In the genomic region with DNA sequence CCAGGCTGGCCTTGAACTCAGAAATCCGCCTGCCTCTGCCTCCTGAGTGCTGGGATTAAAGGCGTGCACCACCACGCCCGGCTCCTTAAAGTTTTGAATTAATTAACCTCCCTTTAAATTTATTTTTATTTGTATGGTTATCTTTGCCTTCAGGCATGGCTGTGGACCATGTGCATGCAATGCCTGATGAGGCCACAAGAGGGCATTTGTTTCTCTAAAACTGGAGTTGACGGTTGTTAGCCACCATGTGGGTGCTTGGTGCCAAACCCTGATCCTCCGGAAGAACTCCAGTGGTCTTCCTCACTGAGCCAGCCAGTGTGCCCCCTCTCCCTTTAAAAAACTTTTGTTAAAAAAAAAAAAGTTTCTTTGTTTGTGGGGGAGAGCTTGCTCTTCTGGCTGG, we compare ENCODE assay signal across 8 mouse cellular contexts. TPM values are rescaled to one million over a fixed set of nuclear protein-coding genes. Genes with fewer than 3 reads are reported as not detected.
DNase-seq lines count a peak whose midpoint lies in the region; ATAC-seq and TF ChIP-seq lines count a peak whose summit lies in the region.

No protein-coding gene starts in this region.

- TF ChIP-seq POLR2A in CH12.LX (IDR thresholded peaks at IDR 0.05; ENCODE audit: low read depth, low read length) = no peak

- no peaks in the 10 kb centered on the region for H3K36me3 ChIP-seq in intestine, postnatal 0 days (ENCODE audit: control insufficient read depth, insufficient read depth)
- no peaks in the 10 kb centered on the region for H3K36me3 ChIP-seq in intestine, embryonic 15.5 days
- H3K36me3 ChIP-seq in CH12.LX (replicated peaks in 1 of 2; ENCODE audit: control insufficient read depth in 1 of 2, insufficient read depth in 1 of 2, low read length in 1 of 2) = no peaks in the 10 kb centered on the region
- H3K36me3 ChIP-seq in liver, embryonic 16.5 days (ENCODE audit: control insufficient read depth, insufficient read depth) = no peaks in the 10 kb centered on the region

- H3K9me3 ChIP-seq in intestine, postnatal 0 days (ENCODE audit: control insufficient read depth) = no peaks in the 10 kb centered on the region
- H3K9me3 ChIP-seq in intestine, embryonic 15.5 days = no peaks in the 10 kb centered on the region
- peaks cover 7% of the 10 kb centered on the region for H3K9me3 ChIP-seq in CH12.LX (replicated peaks; ENCODE audit: low read length)
- no peaks in the 10 kb centered on the region for H3K9me3 ChIP-seq in liver, embryonic 16.5 days (replicated peaks; ENCODE audit: control insufficient read depth, low read length)

- no peak overlapping the region for H3K27ac ChIP-seq in intestine, postnatal 0 days (ENCODE audit: low read depth, low read length)
- no peak overlapping the region for H3K27ac ChIP-seq in intestine, embryonic 15.5 days
- no peak overlapping the region for H3K27ac ChIP-seq in CH12.LX (ENCODE audit: insufficient read depth, low read depth)
- H3K27ac ChIP-seq in liver, embryonic 16.5 days (ENCODE audit: low read length) = no peak overlapping the region

- H3K79me2 ChIP-seq in CH12.LX (replicated peaks; ENCODE audit: control insufficient read depth, extremely low read depth, insufficient read depth, poor library complexity, severe bottlenecking) = no peaks in the 10 kb centered on the region

- in situ Hi-C loops in CH12.LX (cut with MboI; ENCODE audit: low pct_ligation_motif_present, low pct_unique_long_range_greater_than_20kb, low sequenced_read_pairs) = loop anchor here (25.0 kb wide), 1 partner anchor 151 kb away; the partner anchor contains the start of genes Ccdc173 and Phospho2

- TF ChIP-seq CTCF in intestine, postnatal 0 days (IDR thresholded peaks at IDR 0.05; ENCODE audit: low read depth) = peak; percentile 66
- peak; percentile 34 to 63 for TF ChIP-seq CTCF in CH12.LX (conservative IDR thresholded peaks at IDR 0.05 in 1 of 2, IDR thresholded peaks at IDR 0.05 in 1 of 2; ENCODE audit: low read depth in 2 of 2, low read length in 2 of 2)

- TF ChIP-seq RAD21 in CH12.LX (IDR thresholded peaks at IDR 0.05; ENCODE audit: low read depth, low read length) = peak; percentile 24

- no peak for TF ChIP-seq EP300 in CH12.LX (IDR thresholded peaks at IDR 0.05; ENCODE audit: low read length)

- dilution Hi-C loops in CH12.LX (cut with MboI; ENCODE audit: extremely low pct_ligation_motif_present, extremely low pct_unique_long_range_greater_than_20kb, low sequenced_read_pairs) = no loop called here

- no peak for ATAC-seq in intestine, postnatal 0 days
- no peak for ATAC-seq in intestine, embryonic 15.5 days
- peak; percentile 67 for ATAC-seq in granulocyte monocyte progenitor cell, adult 5-6 weeks (replicated peaks; ENCODE audit: poor library complexity, severe bottlenecking)
- no peak for ATAC-seq in liver, embryonic 16.5 days (ENCODE audit: low read depth)

- H3K9ac ChIP-seq in intestine, postnatal 0 days (ENCODE audit: low read depth, low read length) = no peak overlapping the region
- no peak overlapping the region for H3K9ac ChIP-seq in intestine, embryonic 15.5 days
- H3K9ac ChIP-seq in CH12.LX (ENCODE audit: insufficient read depth, low read depth) = no peak overlapping the region
- no peak overlapping the region for H3K9ac ChIP-seq in liver, embryonic 16.5 days (ENCODE audit: low read depth, low read length)

- WGBS in intestine, postnatal 0 days = 76% methylated on average over 6 of the region's 6 CpGs
- 83% methylated on average over 6 of the region's 6 CpGs for WGBS in intestine, embryonic 15.5 days
- 46% methylated on average over 6 of the region's 6 CpGs for WGBS in liver, embryonic 16.5 days (ENCODE audit: insufficient replicate concordance)

- no peak overlapping the region for H3K4me2 ChIP-seq in intestine, postnatal 0 days (replicated peaks; ENCODE audit: low read depth)
- H3K4me2 ChIP-seq in intestine, embryonic 15.5 days (replicated peaks) = no peak overlapping the region
- no peak overlapping the region for H3K4me2 ChIP-seq in CH12.LX (ENCODE audit: insufficient read depth, low read depth, poor library complexity, severe bottlenecking)
- H3K4me2 ChIP-seq in liver, embryonic 16.5 days (ENCODE audit: low read depth, low read length) = peak overlapping the region; percentile 54

- no peaks in the 10 kb centered on the region for H3K27me3 ChIP-seq in intestine, postnatal 0 days (replicated peaks; ENCODE audit: control insufficient read depth, insufficient read depth, low read length)
- no peaks in the 10 kb centered on the region for H3K27me3 ChIP-seq in intestine, embryonic 15.5 days (replicated peaks)
- H3K27me3 ChIP-seq in CH12.LX (replicated peaks) = no peaks in the 10 kb centered on the region
- H3K27me3 ChIP-seq in liver, embryonic 16.5 days (ENCODE audit: control insufficient read depth, insufficient read depth, low read depth, low read length) = 0 out of 2 replicates have a peak, but pooled peaks cover 5% of the 10 kb centered on the region

- no peak overlapping the region for H3K4me3 ChIP-seq in intestine, postnatal 0 days (ENCODE audit: low read depth, low read length)
- H3K4me3 ChIP-seq in intestine, embryonic 15.5 days (replicated peaks) = no peak overlapping the region
- no peak overlapping the region for H3K4me3 ChIP-seq in CH12.LX (replicated peaks in 1 of 3; ENCODE audit: low read depth in 2 of 3, low read length in 2 of 3, poor library complexity in 1 of 3)
- H3K4me3 ChIP-seq in liver, embryonic 16.5 days (ENCODE audit: low read depth, low read length) = no peak overlapping the region

- H3K4me1 ChIP-seq in intestine, postnatal 0 days (replicated peaks; ENCODE audit: control insufficient read depth, insufficient read depth, low read length) = no peaks in the 10 kb centered on the region
- no peaks in the 10 kb centered on the region for H3K4me1 ChIP-seq in intestine, embryonic 15.5 days (replicated peaks)
- H3K4me1 ChIP-seq in CH12.LX (ENCODE audit: control insufficient read depth in 1 of 2, insufficient read depth in 2 of 2) = peaks cover 4 to 21% of the 10 kb centered on the region in 2 experiments; a peak in 3 of 4 replicates
- H3K4me1 ChIP-seq in liver, embryonic 16.5 days (ENCODE audit: control insufficient read depth, low read depth, low read length) = no peaks in the 10 kb centered on the region

- peak; percentile 55 for DNase-seq in CH12.LX (ENCODE audit: extremely low read depth)
- DNase-seq in adrenal gland, postnatal 14 days = peak; percentile 72
- DNase-seq in spleen, adult 12 weeks (ENCODE audit: low spot score) = peak; percentile 51
- DNase-seq in frontal cortex, postnatal 25 days (ENCODE audit: low spot score in 2 of 2) = no peak

TF ChIP-seq in CH12.LX, 34 proteins besides CTCF, POLR2A, EP300 and RAD21:
- TF ChIP-seq SMC3 (IDR thresholded peaks at IDR 0.05; ENCODE audit: low read depth, low read length) (peak; percentile 38), MYC (IDR thresholded peaks at IDR 0.05; ENCODE audit: low read depth, low read length) (peak; percentile 64; the same call in 1 of the 2 replicates), MEF2A (IDR thresholded peaks at IDR 0.05; ENCODE audit: borderline replicate concordance, low read depth, low read length) (no peak)

RNA-seq across cellular contexts. Expression of gene Bbs5, which starts 11.2 kb away (rescaled TPM):
- 5.0 and 6.1 TPM in 2 replicates for polyA plus RNA-seq in intestine, postnatal 0 days (2015; fragmentation: Nextera tagmentation; extraction: Ambion mirVana)
- 10.4 and 15.8 TPM in 2 replicates for polyA plus RNA-seq in intestine, embryonic 15.5 days (2015; fragmentation: Nextera tagmentation; extraction: Ambion mirVana)
- 5.0 and 5.4 TPM in 2 replicates for total RNA-seq in CH12.LX (2012; rRNA removed)
- total RNA-seq in CH12.LX (2014; rRNA removed) = 8.1 and 9.1 TPM in 2 replicates
- polyA plus RNA-seq in CH12.LX (2012; ENCODE audit: insufficient read length, low read depth) = 6.7 and 9.1 TPM in 2 replicates
- 5.1 and 9.4 TPM in 2 replicates for total RNA-seq in adrenal gland, postnatal 14 days (2021)
- total RNA-seq in granulocyte monocyte progenitor cell, adult 5-6 weeks (2014; fragmentation: Nextera tagmentation) = 18.0 and 19.5 TPM in 2 replicates
- 5.2 and 8.7 TPM in 2 replicates for total RNA-seq in granulocyte monocyte progenitor cell, adult 5-6 weeks (2017)
- 2.1 and 2.8 TPM in 2 replicates for polyA plus RNA-seq in liver, embryonic 16.5 days (2015; fragmentation: Nextera tagmentation; extraction: Ambion mirVana)

RNA-seq across cellular contexts. Expression of gene Klhl41, which starts 34.1 kb away (rescaled TPM):
- 0.07 TPM in 1 of 2 replicates, not detected in the other for polyA plus RNA-seq in intestine, postnatal 0 days (2015; fragmentation: Nextera tagmentation; extraction: Ambion mirVana)
- polyA plus RNA-seq in intestine, embryonic 15.5 days (2015; fragmentation: Nextera tagmentation; extraction: Ambion mirVana) = 0.09 and 0.34 TPM in 2 replicates
- 0.04 TPM in 2 replicates for total RNA-seq in CH12.LX (2012; rRNA removed)
- total RNA-seq in CH12.LX (2014; rRNA removed) = 0.11 TPM in 1 of 2 replicates, not detected in the other
- polyA plus RNA-seq in CH12.LX (2012; ENCODE audit: insufficient read length, low read depth) = 0.12 and 0.27 TPM in 2 replicates
- total RNA-seq in adrenal gland, postnatal 14 days (2021) = 0.22 and 0.34 TPM in 2 replicates
- total RNA-seq in granulocyte monocyte progenitor cell, adult 5-6 weeks (2014; fragmentation: Nextera tagmentation) = not detected in 2 replicates
- total RNA-seq in granulocyte monocyte progenitor cell, adult 5-6 weeks (2017) = 0.09 and 0.26 TPM in 2 replicates
- polyA plus RNA-seq in liver, embryonic 16.5 days (2015; fragmentation: Nextera tagmentation; extraction: Ambion mirVana) = 0.58 and 1.2 TPM in 2 replicates

RNA-seq across cellular contexts. Expression of gene Lrp2, which starts 49.9 kb away (rescaled TPM):
- polyA plus RNA-seq in intestine, postnatal 0 days (2015; fragmentation: Nextera tagmentation; extraction: Ambion mirVana) = 1.6 TPM in 2 replicates
- 2.1 and 2.3 TPM in 2 replicates for polyA plus RNA-seq in intestine, embryonic 15.5 days (2015; fragmentation: Nextera tagmentation; extraction: Ambion mirVana)
- total RNA-seq in CH12.LX (2012; rRNA removed) (under 0.01 and 0.04 TPM in 2 replicates), CH12.LX (2014; rRNA removed) (0.01 TPM in 2 replicates)
- 0.07 TPM in 1 of 2 replicates, not detected in the other for polyA plus RNA-seq in CH12.LX (2012; ENCODE audit: insufficient read length, low read depth)
- total RNA-seq in adrenal gland, postnatal 14 days (2021) = 0.78 and 0.83 TPM in 2 replicates
- not detected in 2 replicates for total RNA-seq in granulocyte monocyte progenitor cell, adult 5-6 weeks (2014; fragmentation: Nextera tagmentation)
- total RNA-seq in granulocyte monocyte progenitor cell, adult 5-6 weeks (2017) = 0.22 TPM in 1 of 2 replicates, not detected in the other
- 0.08 TPM in 2 replicates for polyA plus RNA-seq in liver, embryonic 16.5 days (2015; fragmentation: Nextera tagmentation; extraction: Ambion mirVana)

Comparison
In these comparisons a context has a peak if more than half of its experiments do, and no peak if none do; other contexts are left out.
1. DNase-seq: peak in CH12.LX (single experiment), adrenal gland, postnatal 14 days (single experiment) and spleen, adult 12 weeks (single experiment); none in frontal cortex, postnatal 25 days (0 of 2).